Mouse (Mus musculus): ENCODE data around the gene Zc3h4. TPM values are rescaled to one million over a fixed set of nuclear protein-coding genes. Genes with fewer than 3 reads are reported as not detected.
"Not testable (repeated sequence)": the region's sequence is repeated elsewhere in the genome, so short reads cannot be mapped to it uniquely, and the experiment has no call there.

Gene Zc3h4
- polyA plus RNA-seq, 1 experiment from 2014 or later, result 19.4 TPM

GRCm38 (mm10) chr7:16387160-16388041, 13.3 kb upstream of the Zc3h4 start, which contains the start of gene Sae1:
Gene Sae1 (minus strand): TSS chr7:16387806.
- Histone ChIP-seq H3K27ac (peak within 1 kb of the TSS; percentile 97), H3K36me3 (peaks cover 29% of the 10 kb centered on the region), H3K4me1 (peaks cover 12% of the 10 kb centered on the region), H3K9me3 (no peaks in the 10 kb centered on the region), H3K27me3 (ENCODE audit: insufficient read depth, poor library complexity, severe bottlenecking) (no peaks in the 10 kb centered on the region), H3K4me3 (peak within 1 kb of the TSS; percentile 99)
- under 1% methylated on average over 58 of the region's 58 CpGs for WGBS
- DNase-seq (ENCODE audit: low spot score), result peak; percentile 98

GRCm38 (mm10) chr7:16389942-16390341, 10.8 kb upstream of the Zc3h4 start:
- not testable (repeated sequence) for DNase-seq (ENCODE audit: low spot score)
- WGBS, result 80% methylated on average over 2 of the region's 2 CpGs

DNA sequence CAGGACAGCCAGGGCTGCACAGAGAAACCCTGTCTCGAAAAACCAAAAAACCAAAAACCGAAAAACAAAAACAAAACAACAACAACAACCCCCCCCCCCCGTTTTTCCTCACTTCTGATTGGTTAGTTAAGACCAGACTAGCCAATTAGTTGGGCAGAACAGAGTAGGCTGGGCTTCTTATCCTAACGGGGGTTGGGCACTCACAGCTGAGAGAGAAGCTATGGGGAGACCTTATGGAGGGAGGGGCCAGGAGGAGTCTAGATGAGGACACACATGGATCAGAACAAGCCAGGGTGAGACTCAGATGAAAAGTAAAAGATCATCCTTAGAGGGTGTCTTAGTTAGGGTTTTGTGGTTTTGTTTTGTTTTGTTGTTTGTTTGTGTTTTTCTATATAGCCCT, 7.8 kb upstream of the Zc3h4 start:
- H3K36me3 ChIP-seq, result no peaks in the 10 kb centered on the region

More at GRCm38 (mm10) chr7:16389942-16390341, 10.8 kb upstream of the Zc3h4 start:
- H3K4me3 ChIP-seq; H3K27me3 ChIP-seq (ENCODE audit: insufficient read depth, poor library complexity, severe bottlenecking); H3K27ac ChIP-seq; H3K36me3 ChIP-seq; H3K9me3 ChIP-seq: not testable (repeated sequence)
- H3K4me1 ChIP-seq, result peaks cover 12% of the 10 kb centered on the region

GRCm38 (mm10) chr7:16395944-16396343, 4.8 kb upstream of the Zc3h4 start:
- no peak overlapping the region for H3K4me3 ChIP-seq
- 4% methylated on average over 2 of the region's 2 CpGs for WGBS
- H3K27ac ChIP-seq, result no peak overlapping the region
- H3K36me3 ChIP-seq, result no peaks in the 10 kb centered on the region
- H3K27me3 ChIP-seq (ENCODE audit: insufficient read depth, poor library complexity, severe bottlenecking), result no peaks in the 10 kb centered on the region
- no peaks in the 10 kb centered on the region for H3K9me3 ChIP-seq
- H3K4me1 ChIP-seq, result peaks cover 5% of the 10 kb centered on the region
- DNase-seq (ENCODE audit: low spot score), result no peak

More for the DNA sequence above, 7.8 kb upstream of the Zc3h4 start:
- Histone ChIP-seq H3K9me3 (no peaks in the 10 kb centered on the region), H3K4me3 (no peak overlapping the region), H3K27me3 (ENCODE audit: insufficient read depth, poor library complexity, severe bottlenecking) (no peaks in the 10 kb centered on the region), H3K27ac (no peak overlapping the region), H3K4me1 (no peaks in the 10 kb centered on the region)
- WGBS, result 39% methylated on average over 4 of the region's 4 CpGs
- DNase-seq (ENCODE audit: low spot score), result no peak

DNA sequence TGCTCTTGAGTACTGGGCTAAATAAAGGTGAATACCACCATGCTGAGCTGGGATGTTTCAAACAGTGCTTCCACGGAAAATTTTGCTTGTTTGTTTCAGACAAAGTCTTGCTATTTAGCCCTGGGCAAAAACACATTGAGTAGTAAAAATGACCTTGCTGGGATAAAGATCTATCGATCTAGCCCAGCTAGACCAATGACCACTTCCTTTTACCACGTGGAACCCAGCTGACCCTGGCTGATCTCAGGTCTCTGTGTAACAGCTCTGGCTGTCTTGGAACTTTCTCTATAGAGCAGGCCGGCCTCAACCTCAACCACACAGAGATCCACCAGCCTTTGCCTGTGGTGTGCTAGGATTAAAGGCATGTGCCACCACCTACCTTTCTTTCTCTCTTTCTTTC, 3.2 kb upstream of the Zc3h4 start:
- WGBS, result 72% methylated on average over 4 of the region's 4 CpGs
- no peaks in the 10 kb centered on the region for H3K27me3 ChIP-seq (ENCODE audit: insufficient read depth, poor library complexity, severe bottlenecking)
- DNase-seq (ENCODE audit: low spot score), result no peak
- no peak overlapping the region for H3K4me3 ChIP-seq
- H3K27ac ChIP-seq, result no peak overlapping the region
- no peaks in the 10 kb centered on the region for H3K9me3 ChIP-seq
- peaks cover 5% of the 10 kb centered on the region for H3K4me1 ChIP-seq
- no peaks in the 10 kb centered on the region for H3K36me3 ChIP-seq

DNA sequence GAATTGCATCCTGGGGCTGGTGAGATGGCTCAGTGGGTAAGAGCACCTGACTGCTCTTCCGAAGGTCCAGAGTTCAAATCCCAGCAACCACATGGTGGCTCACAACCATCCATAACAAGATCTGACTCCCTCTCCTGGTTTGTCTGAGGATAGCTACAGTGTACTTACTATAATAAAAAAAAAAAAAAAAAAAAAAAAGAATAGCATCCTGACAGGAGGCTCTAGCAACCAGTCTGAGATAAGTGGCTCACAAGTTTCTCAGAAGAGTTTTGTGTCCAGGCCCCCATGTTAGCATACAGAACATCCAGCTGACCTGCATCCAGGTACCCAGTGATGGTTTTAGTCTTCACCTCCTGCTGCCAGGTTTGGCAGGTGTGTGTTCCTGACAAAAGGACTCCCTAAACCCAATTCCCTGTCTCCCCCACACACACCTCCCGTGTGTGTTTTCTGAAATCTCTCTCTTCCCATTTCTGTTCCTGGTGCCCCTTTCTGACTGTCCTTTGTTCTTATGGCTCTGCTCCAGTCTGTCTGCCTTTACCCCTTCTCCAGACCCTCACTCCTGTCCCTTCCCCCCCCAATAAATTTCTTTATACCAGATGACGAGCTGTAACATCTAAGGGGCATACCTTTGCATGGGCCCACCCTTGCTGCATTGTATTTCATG, 2.2 kb upstream of the Zc3h4 start:
- DNase-seq (ENCODE audit: low spot score), result no peak
- 48% methylated on average over 3 of the region's 3 CpGs for WGBS

DNA sequence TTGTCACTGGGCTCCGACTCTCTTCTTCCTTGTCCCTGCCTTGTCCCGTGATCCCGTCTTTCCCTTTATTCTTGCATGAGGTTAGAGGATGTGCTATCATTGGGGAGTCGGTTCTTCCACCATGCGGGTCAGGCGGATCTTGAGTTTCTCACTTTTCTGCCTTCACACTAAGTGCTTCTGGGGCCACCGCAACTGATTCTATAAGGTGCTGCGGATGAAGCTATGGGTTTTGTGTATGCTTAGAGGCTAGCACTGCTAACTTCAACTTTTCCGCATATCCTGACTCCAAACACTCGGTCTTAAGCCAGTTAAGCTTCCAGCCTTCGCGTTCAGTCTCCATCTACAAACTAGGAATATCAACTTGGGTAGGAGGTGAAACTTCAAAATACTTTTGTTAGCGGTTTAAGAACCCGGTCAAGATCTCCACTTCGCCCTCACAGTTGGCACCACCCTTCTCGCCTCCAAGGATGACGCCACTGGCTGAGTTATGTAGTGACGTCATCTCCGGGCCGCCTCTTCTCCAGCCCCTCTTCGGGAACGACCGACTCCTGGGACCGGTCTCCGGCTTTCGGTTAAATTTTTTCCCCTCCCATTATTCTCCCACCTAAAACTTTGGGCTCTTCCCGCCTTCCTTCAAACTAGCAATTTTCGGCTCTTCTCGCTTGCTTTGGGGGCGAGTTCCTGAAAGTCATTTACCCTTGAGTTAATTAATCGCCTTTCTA, 1.5 kb upstream of the Zc3h4 start:
- Histone ChIP-seq H3K9me3 (no peaks in the 10 kb centered on the region), H3K36me3 (no peaks in the 10 kb centered on the region), H3K27me3 (ENCODE audit: insufficient read depth, poor library complexity, severe bottlenecking) (no peaks in the 10 kb centered on the region), H3K4me3 (peak overlapping the region; percentile 92), H3K4me1 (peaks cover 18% of the 10 kb centered on the region), H3K27ac (peak overlapping the region; percentile 100)
- peak; percentile 97 for DNase-seq (ENCODE audit: low spot score)
- WGBS, result under 1% methylated on average over 31 of the region's 31 CpGs

More for the DNA sequence above, 2.2 kb upstream of the Zc3h4 start:
- Histone ChIP-seq H3K27ac (peak overlapping the region; percentile 100), H3K9me3 (no peaks in the 10 kb centered on the region), H3K27me3 (ENCODE audit: insufficient read depth, poor library complexity, severe bottlenecking) (no peaks in the 10 kb centered on the region), H3K36me3 (no peaks in the 10 kb centered on the region), H3K4me3 (peak overlapping the region; percentile 92), H3K4me1 (peaks cover 12% of the 10 kb centered on the region)

GRCm38 (mm10) chr7:16399820-16400688, 656 bp upstream of the Zc3h4 start:
- Histone ChIP-seq H3K27ac (peak overlapping the region; percentile 100), H3K4me1 (peaks cover 26% of the 10 kb centered on the region), H3K4me3 (peak overlapping the region; percentile 92), H3K36me3 (no peaks in the 10 kb centered on the region), H3K27me3 (ENCODE audit: insufficient read depth, poor library complexity, severe bottlenecking) (no peaks in the 10 kb centered on the region), H3K9me3 (no peaks in the 10 kb centered on the region)
- WGBS, result under 1% methylated on average over 77 of the region's 77 CpGs
- peak; percentile 99 for DNase-seq (ENCODE audit: low spot score)

DNA sequence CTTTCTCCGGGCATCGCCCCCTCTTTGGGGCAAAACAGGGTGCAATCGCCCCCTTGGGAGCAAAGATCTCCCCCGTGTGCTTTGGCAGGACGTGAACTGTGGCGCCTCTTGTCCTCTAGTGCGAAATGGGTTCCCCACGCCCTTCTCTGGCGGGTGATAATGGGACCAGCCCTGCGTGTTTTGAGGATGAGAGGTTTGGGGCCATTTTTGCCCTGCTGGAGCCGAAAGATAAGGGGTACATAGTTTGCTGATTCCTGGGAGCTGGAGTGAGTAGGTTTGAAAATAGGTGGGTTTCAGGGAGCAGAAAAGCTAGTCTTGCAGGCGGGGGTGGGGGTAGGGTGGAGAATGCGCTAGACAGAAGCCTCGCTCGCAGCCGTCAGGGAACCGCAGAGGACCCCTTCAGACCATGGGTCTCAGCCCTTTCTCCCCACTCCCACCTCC, 1.3 kb downstream of the Zc3h4 start:
- peak; percentile 92 for DNase-seq (ENCODE audit: low spot score)
- H3K27me3 ChIP-seq (ENCODE audit: insufficient read depth, poor library complexity, severe bottlenecking), result no peaks in the 10 kb centered on the region
- no peaks in the 10 kb centered on the region for H3K9me3 ChIP-seq
- peaks cover 41% of the 10 kb centered on the region for H3K4me1 ChIP-seq
- WGBS, result under 1% methylated on average over 17 of the region's 17 CpGs
- H3K27ac ChIP-seq, result peak overlapping the region; percentile 100
- H3K36me3 ChIP-seq, result peaks cover under 1% of the 10 kb centered on the region; the same call in 1 of the 2 replicates
- H3K4me3 ChIP-seq, result peak overlapping the region; percentile 92

- 3% methylated on average over 9 of the region's 9 CpGs for WGBS
- peaks cover 5% of the 10 kb centered on the region; the same call in 1 of the 2 replicates for H3K36me3 ChIP-seq
- no peak for DNase-seq (ENCODE audit: low spot score)
- peak overlapping the region; percentile 100 for H3K27ac ChIP-seq
- H3K4me1 ChIP-seq, result peaks cover 44% of the 10 kb centered on the region
- no peaks in the 10 kb centered on the region for H3K27me3 ChIP-seq (ENCODE audit: insufficient read depth, poor library complexity, severe bottlenecking)
- H3K4me3 ChIP-seq, result peak overlapping the region; percentile 92
- no peaks in the 10 kb centered on the region for H3K9me3 ChIP-seq
Measured at GRCm38 (mm10) chr7:16402449-16402848, 1.7 kb downstream of the Zc3h4 start.

- peaks cover 8% of the 10 kb centered on the region; the same call in 1 of the 2 replicates for H3K36me3 ChIP-seq
- 54% methylated on average over 21 of the region's 21 CpGs for WGBS
- H3K4me1 ChIP-seq, result peaks cover 44% of the 10 kb centered on the region
- H3K27me3 ChIP-seq (ENCODE audit: insufficient read depth, poor library complexity, severe bottlenecking), result no peaks in the 10 kb centered on the region
- no peak for DNase-seq (ENCODE audit: low spot score)
- H3K9me3 ChIP-seq, result no peaks in the 10 kb centered on the region
- H3K4me3 ChIP-seq, result peak overlapping the region; percentile 92
- H3K27ac ChIP-seq, result peak overlapping the region; percentile 100
Measured at GRCm38 (mm10) chr7:16402968-16403948, 2.5 kb downstream of the Zc3h4 start.

Data from heart, embryonic 10.5 days (tissue).